Mouse (Mus musculus) testis, adult 2 months (tissue): Measurements from ENCODE around the gene 9030025P20Rik.

ENCODE experiments used
- CTCF ChIP-seq: fragments of 200-500 bp; IDR thresholded peaks from 2 replicates; pipeline ENCODE4 v1.5.1; 2012; ENCODE audit warnings: low read depth, mild to moderate bottlenecking, inconsistent platforms, low read length, moderate library complexity; ENCODE audit not compliant: control insufficient read depth, insufficient read depth, insufficient replicate concordance
- POLR2A ChIP-seq: fragments of 200-500 bp; IDR thresholded peaks from 2 replicates; pipeline ENCODE4 v1.6.1; 2012; ENCODE audit warnings: low read depth, mild to moderate bottlenecking, inconsistent platforms, low read length, moderate library complexity; ENCODE audit not compliant: control insufficient read depth

DNA sequence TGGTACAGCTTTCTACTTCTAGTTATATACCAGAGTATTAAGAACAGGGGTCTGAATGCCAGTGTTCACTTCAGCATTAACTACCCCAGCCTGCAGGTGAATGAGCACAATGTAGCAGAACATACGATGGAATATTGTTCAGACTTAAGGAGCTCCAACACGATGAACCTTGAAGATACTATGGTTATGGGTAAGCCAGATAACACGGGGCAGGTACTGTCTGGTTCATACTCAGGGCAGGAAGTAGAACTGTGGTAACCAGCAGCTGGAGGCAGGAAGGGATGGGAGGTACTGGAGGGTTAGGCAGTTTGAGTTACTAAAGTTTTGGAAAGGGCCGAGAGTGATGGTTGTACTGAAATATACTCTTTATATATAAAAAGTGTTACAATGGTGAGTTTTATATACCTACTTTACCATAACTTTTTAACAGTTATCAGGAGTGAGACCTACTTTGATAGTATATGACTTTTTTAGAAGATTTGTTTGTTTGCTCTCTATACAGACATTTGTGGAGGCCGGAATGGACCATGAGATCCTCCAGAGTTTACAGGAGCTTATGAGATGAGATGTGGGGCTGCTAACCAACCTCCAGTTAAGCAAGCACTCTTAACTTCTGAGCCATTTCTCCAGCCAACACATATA lies 19.5 kb upstream of the 9030025P20Rik start:
- TF ChIP-seq CTCF (no peak), POLR2A (no peak)
